Mouse (Mus musculus) liver, embryonic 14.5 days (tissue): ENCODE results near the gene Dnaic1. TPM values are rescaled to one million over a fixed set of nuclear protein-coding genes. Genes with fewer than 3 reads are reported as not detected.
A peak's percentile ranks its signal among the peaks of the same experiment; 100 is the strongest.

Experiments used
- ATAC-seq: fragments of 200-750 bp; cut with Nextera tagmentation; 2 replicates; pipeline ENCODE4 v1.8.0; 2017; ENCODE audit warnings: moderate number of reproducible peaks, mild to moderate bottlenecking, moderate library complexity; ENCODE audit not compliant: insufficient read depth
- DNase-seq, 3 experiments: peaks; one replicate each; pipeline ENCODE4 v3.0.0-alpha.2; 2012 to 2013; ENCODE audit warnings: low read depth in 3 of 3, low spot score in 3 of 3
- H3K27ac ChIP-seq: fragments of 300-500 bp; sonication (generic); 2 replicates; pipeline ENCODE4 v1.5.1; 2014; ENCODE audit warnings: moderate library complexity, mild to moderate bottlenecking, control low read depth, inconsistent platforms
- H3K27me3 ChIP-seq: fragments of 300-500 bp; sonication (generic); 2 replicates; pipeline ENCODE4 v1.6.1; 2014; ENCODE audit warnings: mild to moderate bottlenecking, low read length, moderate library complexity; ENCODE audit not compliant: control insufficient read depth, insufficient read depth
- H3K36me3 ChIP-seq: fragments of 300-500 bp; sonication (generic); replicated peaks from 2 replicates; pipeline ENCODE4 v1.6.1; 2014; ENCODE audit warnings: low read depth; ENCODE audit not compliant: control insufficient read depth, insufficient read depth
- H3K4me1 ChIP-seq, 2 experiments: fragments of 200-500 bp in 1 of 2; fragments of 300-500 bp in 1 of 2; sonication (generic) in 1 of 2; replicated peaks; 2 replicates each; pipeline ENCODE4 v1.6.1; 2012 to 2014; ENCODE audit warnings: antibody characterized with exemption in 1 of 2, inconsistent platforms in 1 of 2, low read length in 1 of 2; ENCODE audit not compliant: control insufficient read depth in 2 of 2, insufficient read depth in 2 of 2
- H3K4me2 ChIP-seq: fragments of 300-500 bp; sonication (generic); 2 replicates; pipeline ENCODE4 v1.6.1; 2014; ENCODE audit warnings: low read depth, mild to moderate bottlenecking, control low read depth, moderate library complexity
- H3K4me3 ChIP-seq, 2 experiments: fragments of 200-500 bp in 1 of 2; fragments of 300-500 bp in 1 of 2; sonication (generic) in 1 of 2; 2 replicates each; pipeline ENCODE4 v1.5.1; 2012 to 2014; ENCODE audit warnings: low read depth in 2 of 2, low read length in 2 of 2, mild to moderate bottlenecking in 2 of 2, control low read depth in 1 of 2, inconsistent platforms in 1 of 2, moderate library complexity in 1 of 2; ENCODE audit not compliant: insufficient read depth in 1 of 2
- H3K9ac ChIP-seq: fragments of 300-500 bp; sonication (generic); replicated peaks from 2 replicates; pipeline ENCODE4 v1.6.1; 2014; ENCODE audit warnings: mild to moderate bottlenecking, control low read depth, moderate library complexity
- H3K9me3 ChIP-seq: fragments of 300-500 bp; sonication (generic); 2 replicates; pipeline ENCODE4 v1.6.1; 2016; ENCODE audit warnings: low read length, mixed read lengths; ENCODE audit not compliant: control insufficient read depth
- CTCF ChIP-seq: IDR thresholded peaks from 2 replicates; pipeline ENCODE4 v1.5.1; 2016; ENCODE audit warnings: antibody characterized with exemption, low read depth, control low read depth
- EP300 ChIP-seq: IDR thresholded peaks from 2 replicates; pipeline ENCODE4 v1.6.1; 2016; ENCODE audit warnings: antibody characterized with exemption, low read depth
- WGBS: fragments of 180-500 bp; shearing (Covaris S2); extraction: QIAGEN DNeasy Blood & Tissue Kit; methylation state at CpG from one replicate; pipeline ENCODE4 v1.1.7; 2014; ENCODE audit not compliant: insufficient replicate concordance; 5-methylcytosine and 5-hydroxymethylcytosine counted together
- polyA plus RNA-seq, 2 experiments: library from polyadenylated mRNA; depleted of rRNA in 1 of 2; stranded (reverse) in 1 of 2; unstranded in 1 of 2; fragments of >200 nt; fragmentation: Nextera tagmentation in 1 of 2; extraction: Ambion mirVana in 1 of 2; gene quantifications; 2 replicates each; pipeline versions ENCODE4 v1.2.1 to v1.2.3; 2012 to 2014

Gene Dnaic1
- polyA plus RNA-seq, 2 experiments = 1.9 to 2.6 TPM

GRCm38 (mm10) chr4:41524829-41525228 is 44.7 kb upstream of the Dnaic1 start:
- Histone ChIP-seq H3K36me3 (no peaks in the 10 kb centered on the region), H3K27me3 (no peaks in the 10 kb centered on the region), H3K9me3 (no peaks in the 10 kb centered on the region), H3K4me1 (no peaks in the 10 kb centered on the region), H3K4me2 (no peak overlapping the region), H3K27ac (no peak overlapping the region), H3K9ac (no peak overlapping the region), H3K4me3 (no peak overlapping the region)
- 49% methylated on average over 9 of the region's 9 CpGs for WGBS
- DNase-seq = no peak
- ATAC-seq = peak; percentile 26; the same call in 1 of the 2 replicates
- TF ChIP-seq EP300 (no peak), CTCF (no peak)

GRCm38 (mm10) chr4:41526553-41526952 is 43.0 kb upstream of the Dnaic1 start:
- ATAC-seq (no peak), DNase-seq (no peak)
- no peak overlapping the region for H3K9ac ChIP-seq
- H3K9me3 ChIP-seq = no peaks in the 10 kb centered on the region
- no peak overlapping the region for H3K4me2 ChIP-seq
- no peak overlapping the region for H3K27ac ChIP-seq
- H3K4me1 ChIP-seq = no peaks in the 10 kb centered on the region
- WGBS = 52% methylated on average over 7 of the region's 7 CpGs
- no peaks in the 10 kb centered on the region for H3K27me3 ChIP-seq
- no peaks in the 10 kb centered on the region for H3K36me3 ChIP-seq
- H3K4me3 ChIP-seq = no peak overlapping the region
- TF ChIP-seq CTCF = no peak
- TF ChIP-seq EP300 = no peak

- no peak for ATAC-seq
- Histone ChIP-seq H3K9ac (no peak overlapping the region), H3K9me3 (no peaks in the 10 kb centered on the region), H3K4me2 (no peak overlapping the region), H3K4me3 (no peak overlapping the region), H3K27me3 (no peaks in the 10 kb centered on the region), H3K36me3 (no peaks in the 10 kb centered on the region), H3K27ac (no peak overlapping the region), H3K4me1 (no peaks in the 10 kb centered on the region)
- DNase-seq = no peak
- WGBS = 51% methylated on average over 13 of the region's 13 CpGs
- TF ChIP-seq CTCF = no peak
- TF ChIP-seq EP300 = no peak
Measured at GRCm38 (mm10) chr4:41527076-41527475, 42.5 kb upstream of the Dnaic1 start.

- 56% methylated on average over 8 of the region's 8 CpGs for WGBS
- no peak for DNase-seq
- TF ChIP-seq CTCF (no peak), EP300 (no peak)
Measured at GRCm38 (mm10) chr4:41527996-41528395, 41.6 kb upstream of the Dnaic1 start.

GRCm38 (mm10) chr4:41532420-41532819 is 37.2 kb upstream of the Dnaic1 start:
- no peaks in the 10 kb centered on the region for H3K4me1 ChIP-seq
- peak in 1 of 3 experiments; percentile 17 for DNase-seq

More at GRCm38 (mm10) chr4:41527996-41528395, 41.6 kb upstream of the Dnaic1 start:
- no peak overlapping the region for H3K4me3 ChIP-seq
- no peak overlapping the region for H3K27ac ChIP-seq
- no peaks in the 10 kb centered on the region for H3K9me3 ChIP-seq
- no peak overlapping the region for H3K4me2 ChIP-seq
- H3K27me3 ChIP-seq = no peaks in the 10 kb centered on the region
- H3K36me3 ChIP-seq = no peaks in the 10 kb centered on the region
- H3K4me1 ChIP-seq = no peaks in the 10 kb centered on the region
- ATAC-seq = no peak
- H3K9ac ChIP-seq = no peak overlapping the region

More at GRCm38 (mm10) chr4:41532420-41532819, 37.2 kb upstream of the Dnaic1 start:
- Histone ChIP-seq H3K4me2 (no peak overlapping the region), H3K27me3 (no peaks in the 10 kb centered on the region), H3K9me3 (no peaks in the 10 kb centered on the region), H3K4me3 (no peak overlapping the region), H3K27ac (no peak overlapping the region), H3K36me3 (no peaks in the 10 kb centered on the region), H3K9ac (no peak overlapping the region)
- 17% methylated on average over 6 of the region's 6 CpGs for WGBS
- no peak for TF ChIP-seq EP300
- no peak for ATAC-seq
